Comparison of ENCODE assay signal across 8 mouse cellular contexts in the genomic region with DNA sequence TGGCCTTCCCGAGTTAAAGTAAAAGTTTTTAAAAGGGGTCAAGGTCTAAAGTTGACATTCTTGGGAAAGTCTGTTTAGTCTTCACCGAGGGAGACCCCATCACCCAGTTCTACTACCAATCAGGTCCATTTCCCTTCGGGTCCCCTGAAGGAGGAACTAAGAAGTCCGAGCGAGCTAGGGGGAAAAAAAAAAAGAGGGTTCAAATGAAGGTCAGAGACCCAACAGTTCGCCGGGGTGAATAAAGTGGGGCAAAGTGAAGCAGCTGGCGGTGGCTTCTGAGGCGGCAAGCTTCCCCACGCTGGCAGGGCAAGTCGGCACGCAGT. TPM values are rescaled to one million over a fixed set of nuclear protein-coding genes. Genes with fewer than 3 reads are reported as not detected.
DNase-seq lines count a peak whose midpoint lies in the region; ATAC-seq and TF ChIP-seq lines count a peak whose summit lies in the region.

No protein-coding gene starts in this region.

- peak overlapping the region; percentile 99 for H3K9ac ChIP-seq in heart, embryonic 16.5 days (ENCODE audit: low read length)
- H3K9ac ChIP-seq in MEL (ENCODE audit: control insufficient read depth, low read depth, low read length, poor library complexity, severe bottlenecking) = peak overlapping the region; percentile 97
- peak overlapping the region; percentile 83 for H3K9ac ChIP-seq in forebrain, postnatal 0 days

- no peak for TF ChIP-seq CTCF in MEL (IDR thresholded peaks at IDR 0.05 in 2 of 3, conservative IDR thresholded peaks at IDR 0.05 in 1 of 3; ENCODE audit: control insufficient read depth in 1 of 3, insufficient read depth in 1 of 3, low read depth in 2 of 3, low read length in 3 of 3, poor library complexity in 1 of 3, severe bottlenecking in 1 of 3)
- no peak for TF ChIP-seq CTCF in forebrain, postnatal 0 days (IDR thresholded peaks at IDR 0.05; ENCODE audit: low read depth)

- DNase-seq in heart, adult 8-10 months (ENCODE audit: low spot score) = no peak
- DNase-seq in MEL (ENCODE audit: low read depth, low spot score) (no peak), adipocyte (ENCODE audit: low spot score) (no peak)
- DNase-seq in forebrain, postnatal 0 days = no peak
- DNase-seq in left cerebral cortex, postnatal 4 days = no peak
- no peak for DNase-seq in right cerebral cortex, adult 18-20 months

- H3K4me3 ChIP-seq in heart, embryonic 16.5 days (ENCODE audit: low read length) = peak overlapping the region; percentile 99
- H3K4me3 ChIP-seq in MEL (ENCODE audit: control insufficient read depth in 1 of 2, insufficient read depth in 1 of 2, low read depth in 2 of 2, low read length in 2 of 2) = peak overlapping the region; percentile 98 to 99
- H3K4me3 ChIP-seq in forebrain, postnatal 0 days (ENCODE audit: low read depth, low read length) = peak overlapping the region; percentile 86
- peak overlapping the region; percentile 38 for H3K4me3 ChIP-seq in macrophage (ENCODE audit: inconsistent target)

- no peak for TF ChIP-seq EP300 in MEL (IDR thresholded peaks at IDR 0.05; ENCODE audit: low read depth in 1 of 2, low read length in 2 of 2)

- no peak for TF ChIP-seq RAD21 in MEL (IDR thresholded peaks at IDR 0.05; ENCODE audit: low read depth, low read length)

- H3K4me1 ChIP-seq in heart, embryonic 16.5 days (ENCODE audit: control insufficient read depth, insufficient read depth, low read length) = peaks cover 24% of the 10 kb centered on the region
- H3K4me1 ChIP-seq in MEL (ENCODE audit: control insufficient read depth in 1 of 2, insufficient read depth in 2 of 2, low read length in 2 of 2) = peaks cover 4 to 9% of the 10 kb centered on the region in 2 experiments
- peaks cover 9% of the 10 kb centered on the region for H3K4me1 ChIP-seq in forebrain, postnatal 0 days (ENCODE audit: insufficient read depth)

- no peak for ATAC-seq in heart, embryonic 16.5 days (replicated peaks; ENCODE audit: extremely low read depth, insufficient read depth, low FRiP score)
- no peak for ATAC-seq in forebrain, postnatal 0 days

- H3K4me2 ChIP-seq in heart, embryonic 16.5 days (ENCODE audit: low read depth, low read length) = peak overlapping the region; percentile 85
- H3K4me2 ChIP-seq in forebrain, postnatal 0 days (ENCODE audit: low read depth) = peak overlapping the region; percentile 94

- intact Hi-C loops in left cerebral cortex, postnatal 4 days (cut with DNase I) = no loop called here

- 0% methylated on average over 12 of the region's 12 CpGs for WGBS in heart, embryonic 16.5 days
- WGBS in forebrain, postnatal 0 days = 1% methylated on average over 12 of the region's 12 CpGs
- WGBS in macrophage (ENCODE audit: missing documents) = under 1% methylated on average over 12 of the region's 12 CpGs

- H3K27me3 ChIP-seq in heart, embryonic 16.5 days (ENCODE audit: control insufficient read depth, insufficient read depth, low read length) = no peaks in the 10 kb centered on the region
- H3K27me3 ChIP-seq in MEL (ENCODE audit: control insufficient read depth in 1 of 2, insufficient read depth in 2 of 2, low read length in 2 of 2) = no peaks in the 10 kb centered on the region
- H3K27me3 ChIP-seq in forebrain, postnatal 0 days (ENCODE audit: insufficient read depth, low read length) = no peaks in the 10 kb centered on the region

- no peaks in the 10 kb centered on the region for H3K9me3 ChIP-seq in heart, embryonic 16.5 days (replicated peaks; ENCODE audit: control insufficient read depth, low read length)
- H3K9me3 ChIP-seq in MEL (replicated peaks; ENCODE audit: insufficient read depth, low read length) = no peaks in the 10 kb centered on the region
- no peaks in the 10 kb centered on the region for H3K9me3 ChIP-seq in forebrain, postnatal 0 days (ENCODE audit: low read length)

- no peak; a peak in 1 of 4 replicates for TF ChIP-seq POLR2A in MEL (IDR thresholded peaks at IDR 0.05; ENCODE audit: control insufficient read depth in 1 of 2, insufficient read depth in 1 of 2, low read depth in 1 of 2, low read length in 2 of 2, poor library complexity in 1 of 2)

- H3K36me3 ChIP-seq in heart, embryonic 16.5 days (ENCODE audit: control insufficient read depth, insufficient read depth) = no peaks in the 10 kb centered on the region
- H3K36me3 ChIP-seq in MEL (ENCODE audit: control insufficient read depth in 1 of 2, insufficient read depth in 2 of 2, low read length in 2 of 2) (peaks cover 0 to 13% of the 10 kb centered on the region in 2 experiments; a peak in 2 of 4 replicates), macrophage (ENCODE audit: inconsistent target) (no peaks in the 10 kb centered on the region)
- H3K36me3 ChIP-seq in forebrain, postnatal 0 days (ENCODE audit: insufficient read depth) = no peaks in the 10 kb centered on the region

- peak overlapping the region; percentile 98 for H3K27ac ChIP-seq in heart, embryonic 16.5 days (ENCODE audit: low read length)
- H3K27ac ChIP-seq in MEL (ENCODE audit: control insufficient read depth, low read depth, low read length) = peak overlapping the region; percentile 67
- peak overlapping the region; percentile 99 for H3K27ac ChIP-seq in forebrain, postnatal 0 days (ENCODE audit: low read depth, low read length)
- H3K27ac ChIP-seq in macrophage = peak overlapping the region; percentile 67

- H3K79me2 ChIP-seq in MEL (ENCODE audit: control insufficient read depth, insufficient read depth, low read length, poor library complexity) (peaks cover 41% of the 10 kb centered on the region), macrophage (ENCODE audit: inconsistent target) (peaks cover 35% of the 10 kb centered on the region)

TF ChIP-seq in MEL, 35 proteins besides CTCF, POLR2A, EP300 and RAD21:
- peak; percentile 40; the same call in 1 of the 2 replicates for TF ChIP-seq CHD1 (IDR thresholded peaks at IDR 0.05; ENCODE audit: low read depth, low read length)
- TF ChIP-seq ZNF384 (IDR thresholded peaks at IDR 0.05; ENCODE audit: low read depth, low read length) = peak; percentile 83
- TF ChIP-seq ZC3H11A (IDR thresholded peaks at IDR 0.05; ENCODE audit: low read depth, low read length) = no peak

RNA-seq across cellular contexts. Expression of a gene that starts 0.3 kb away (rescaled TPM):
- 36.0 and 38.4 TPM in 2 replicates for polyA plus RNA-seq in heart, embryonic 16.5 days (2015; fragmentation: Nextera tagmentation; extraction: Ambion mirVana)
- 100 to 1,000 TPM; 143 to 153 (median 147) TPM for total RNA-seq in heart, adult 8-10 months (2022)
- 16.3 and 18.5 TPM in 2 replicates for total RNA-seq in MEL (2012; rRNA removed)
- 100 to 1,000 TPM in 1 of 2 experiments, 10 to 100 TPM in 1; 85.4 to 476 TPM for polyA plus RNA-seq in MEL (2012; ENCODE audit: insufficient read depth in 1 of 2, insufficient read length in 2 of 2, low read depth in 1 of 2, low replicate concordance in 2 of 2, missing spikeins in 1 of 2)
- total RNA-seq in forebrain, postnatal 0 days (2014; rRNA removed) = 80.3 and 80.6 TPM in 2 replicates
- polyA plus RNA-seq in forebrain, postnatal 0 days (2015; fragmentation: Nextera tagmentation; extraction: Ambion mirVana) = 71.3 and 92.3 TPM in 2 replicates
- total RNA-seq in macrophage (2018; cell fraction: chromatin; rRNA removed) = 100 to 1,000 TPM; 128 to 448 (median 321) TPM
- total RNA-seq in macrophage (2018; cell fraction: cytosol; rRNA removed) = 10 to 100 TPM; 40.7 to 78.3 (median 56.7) TPM
- total RNA-seq in macrophage (2018; cell fraction: nucleus; rRNA removed) = 100 to 1,000 TPM in 21 of 26 experiments, 10 to 100 TPM in 5; 79.2 to 348 (median 179) TPM
- polyA plus RNA-seq in macrophage (2018) = 45.1 to 115 TPM (median 51.4 TPM) in 3 replicates
- total RNA-seq in left cerebral cortex, postnatal 4 days (2021) = 100 to 1,000 TPM; 250 to 271 TPM

RNA-seq across cellular contexts. Expression of a gene that starts 50.4 kb away (rescaled TPM):
- 29.0 and 30.0 TPM in 2 replicates for polyA plus RNA-seq in heart, embryonic 16.5 days (2015; fragmentation: Nextera tagmentation; extraction: Ambion mirVana)
- 10 to 100 TPM; 26.0 to 30.9 (median 29.3) TPM for total RNA-seq in heart, adult 8-10 months (2022)
- total RNA-seq in MEL (2012; rRNA removed) = 37.2 and 42.4 TPM in 2 replicates
- polyA plus RNA-seq in MEL (2012; ENCODE audit: insufficient read depth in 1 of 2, insufficient read length in 2 of 2, low read depth in 1 of 2, low replicate concordance in 2 of 2, missing spikeins in 1 of 2) = 100 to 1,000 TPM in 1 of 2 experiments, 10 to 100 TPM in 1; 40.3 to 176 TPM
- 51.5 and 56.0 TPM in 2 replicates for total RNA-seq in forebrain, postnatal 0 days (2014; rRNA removed)
- 42.7 and 46.6 TPM in 2 replicates for polyA plus RNA-seq in forebrain, postnatal 0 days (2015; fragmentation: Nextera tagmentation; extraction: Ambion mirVana)
- total RNA-seq in macrophage (2018; cell fraction: chromatin; rRNA removed) = 10 to 100 TPM; 30.1 to 74.1 (median 49.7) TPM
- 10 to 100 TPM; 26.7 to 49.3 (median 33.7) TPM for total RNA-seq in macrophage (2018; cell fraction: cytosol; rRNA removed)
- total RNA-seq in macrophage (2018; cell fraction: nucleus; rRNA removed) = 10 to 100 TPM; 27.6 to 80.0 (median 38.7) TPM
- 32.4 to 40.7 TPM (median 36.5 TPM) in 3 replicates for polyA plus RNA-seq in macrophage (2018)
- 10 to 100 TPM; 45.3 to 47.4 TPM for total RNA-seq in left cerebral cortex, postnatal 4 days (2021)

RNA-seq across cellular contexts. Expression of a gene that starts 50.5 kb away (rescaled TPM):
- 2.2 and 2.6 TPM in 2 replicates for polyA plus RNA-seq in heart, embryonic 16.5 days (2015; fragmentation: Nextera tagmentation; extraction: Ambion mirVana)
- 10 to 100 TPM; 26.3 to 29.6 (median 26.9) TPM for total RNA-seq in heart, adult 8-10 months (2022)
- 4.3 and 4.4 TPM in 2 replicates for total RNA-seq in MEL (2012; rRNA removed)
- polyA plus RNA-seq in MEL (2012; ENCODE audit: insufficient read depth in 1 of 2, insufficient read length in 2 of 2, low read depth in 1 of 2, low replicate concordance in 2 of 2, missing spikeins in 1 of 2) = 1 to 10 TPM in 1 of 2 experiments, not detected in 1; 5.9 TPM
- 2.7 and 3.0 TPM in 2 replicates for total RNA-seq in forebrain, postnatal 0 days (2014; rRNA removed)
- polyA plus RNA-seq in forebrain, postnatal 0 days (2015; fragmentation: Nextera tagmentation; extraction: Ambion mirVana) = 0.59 and 1.1 TPM in 2 replicates
- total RNA-seq in macrophage (2018; cell fraction: chromatin; rRNA removed) = 10 to 100 TPM in 4 of 26 experiments, 1 to 10 TPM in 20, under 1 TPM in 2; 0.47 to 12.5 (median 6.6) TPM
- total RNA-seq in macrophage (2018; cell fraction: cytosol; rRNA removed) = 1 to 10 TPM; 1.4 to 5.1 (median 3.4) TPM
- 10 to 100 TPM in 1 of 26 experiments, 1 to 10 TPM in 24, under 1 TPM in 1; 0.87 to 10.2 (median 3.6) TPM for total RNA-seq in macrophage (2018; cell fraction: nucleus; rRNA removed)
- polyA plus RNA-seq in macrophage (2018) = 1.7 to 4.4 TPM (median 2.5 TPM) in 3 replicates
- 1 to 10 TPM; 2.2 to 2.5 TPM for total RNA-seq in left cerebral cortex, postnatal 4 days (2021)

Comparison
In these comparisons a context has a peak if more than half of its experiments do, and no peak if none do; other contexts are left out.
1. H3K4me3 ChIP-seq: peak in every context shown above with its lines; median percentile 99 in heart, embryonic 16.5 days; 98 in MEL; 86 in forebrain, postnatal 0 days; 38 in macrophage.